Mouse (Mus musculus) MEL (cell line): Measurements from ENCODE around the gene Zfp217. TPM values are rescaled to one million over a fixed set of nuclear protein-coding genes. Genes with fewer than 3 reads are reported as not detected.

Experiments used
- DNase-seq: peaks from one replicate; pipeline ENCODE4 v3.0.0; 2011; ENCODE audit warnings: low read depth, low spot score
- H3K27ac ChIP-seq: 2 replicates; pipeline ENCODE4 v1.5.1; 2012; ENCODE audit warnings: low read depth, mild to moderate bottlenecking, control low read depth, low read length, moderate library complexity; ENCODE audit not compliant: control insufficient read depth
- H3K27me3 ChIP-seq, 2 experiments: fragments of 150-350 bp in 1 of 2; sonication (generic) in 1 of 2; 2 replicates each; pipeline ENCODE4 v1.6.1; 2012; ENCODE audit warnings: low read length in 2 of 2, mild to moderate bottlenecking in 2 of 2, improper control_type of control experiment in 1 of 2, moderate library complexity in 1 of 2; ENCODE audit not compliant: insufficient read depth in 2 of 2, control insufficient read depth in 1 of 2
- H3K36me3 ChIP-seq, 2 experiments: 2 replicates each; pipeline ENCODE4 v1.6.1; 2012 to 2014; ENCODE audit warnings: low read length in 2 of 2, improper control_type of control experiment in 1 of 2, inconsistent platforms in 1 of 2, mild to moderate bottlenecking in 1 of 2; ENCODE audit not compliant: insufficient read depth in 2 of 2, control insufficient read depth in 1 of 2
- H3K4me1 ChIP-seq, 2 experiments: fragments of 150-350 bp in 1 of 2; sonication (generic) in 1 of 2; 2 replicates each; pipeline ENCODE4 v1.6.1; 2012; ENCODE audit warnings: low read length in 2 of 2, improper control_type of control experiment in 1 of 2, mild to moderate bottlenecking in 1 of 2; ENCODE audit not compliant: insufficient read depth in 2 of 2, control insufficient read depth in 1 of 2
- H3K4me3 ChIP-seq, 2 experiments: fragments of 150-350 bp in 1 of 2; sonication (generic) in 1 of 2; 2 replicates each; pipeline ENCODE4 v1.5.1; 2012; ENCODE audit warnings: low read depth in 2 of 2, low read length in 2 of 2, mild to moderate bottlenecking in 2 of 2, moderate library complexity in 2 of 2, control low read depth in 1 of 2, improper control_type of control experiment in 1 of 2; ENCODE audit not compliant: control insufficient read depth in 1 of 2, insufficient read depth in 1 of 2
- H3K79me2 ChIP-seq: 2 replicates; pipeline ENCODE4 v1.6.1; 2012; ENCODE audit warnings: mild to moderate bottlenecking, low read length, moderate library complexity; ENCODE audit not compliant: control insufficient read depth, poor library complexity, insufficient read depth
- H3K9ac ChIP-seq: 2 replicates; pipeline ENCODE4 v1.6.1; 2012; ENCODE audit warnings: low read depth, mild to moderate bottlenecking, control low read depth, low read length, moderate library complexity; ENCODE audit not compliant: control insufficient read depth, poor library complexity, severe bottlenecking
- H3K9me3 ChIP-seq: fragments of 150-350 bp; sonication (generic); replicated peaks from 2 replicates; pipeline ENCODE4 v1.6.1; 2012; ENCODE audit warnings: mild to moderate bottlenecking, low read length, improper control_type of control experiment, moderate library complexity; ENCODE audit not compliant: insufficient read depth
- CHD2 ChIP-seq: IDR thresholded peaks from 2 replicates; pipeline ENCODE4 v1.6.1; 2011; ENCODE audit warnings: low read length, improper control_type of control experiment
- CTCF ChIP-seq, 3 experiments: IDR thresholded peaks in 2 of 3; conservative IDR thresholded peaks in 1 of 3; 2 replicates each; pipeline ENCODE4 v1.5.1; 2011 to 2012; ENCODE audit warnings: low read length in 3 of 3, low read depth in 2 of 3, mild to moderate bottlenecking in 2 of 3, improper control_type of control experiment in 1 of 3, inconsistent platforms in 1 of 3, mixed read lengths in 1 of 3, moderate library complexity in 1 of 3; ENCODE audit not compliant: control insufficient read depth in 1 of 3, insufficient read depth in 1 of 3, poor library complexity in 1 of 3, severe bottlenecking in 1 of 3
- E2F4 ChIP-seq: IDR thresholded peaks from 2 replicates; pipeline ENCODE4 v1.6.1; 2011; ENCODE audit warnings: low read depth, low read length, improper control_type of control experiment, borderline replicate concordance
- EP300 ChIP-seq, 2 experiments: IDR thresholded peaks; 2 replicates each; pipeline ENCODE4 v1.6.1; 2011; ENCODE audit warnings: improper control_type of control experiment in 2 of 2, low read length in 2 of 2, low read depth in 1 of 2, mild to moderate bottlenecking in 1 of 2
- GABPA ChIP-seq: IDR thresholded peaks from 2 replicates; pipeline ENCODE4 v1.6.1; 2012; ENCODE audit warnings: low read depth, mild to moderate bottlenecking, inconsistent platforms, low read length, improper control_type of control experiment, moderate library complexity
- KAT2A ChIP-seq: conservative IDR thresholded peaks from 2 replicates; pipeline ENCODE4 v1.6.1; 2012; ENCODE audit warnings: low read depth, low read length, improper control_type of control experiment, inconsistent platforms
- MAX ChIP-seq: IDR thresholded peaks from 2 replicates; pipeline ENCODE4 v1.6.1; 2011; ENCODE audit warnings: low read length, improper control_type of control experiment
- MAZ ChIP-seq: IDR thresholded peaks from 2 replicates; pipeline ENCODE4 v1.6.1; 2012; ENCODE audit warnings: low read depth, mild to moderate bottlenecking, inconsistent platforms, low read length, improper control_type of control experiment
- MEF2A ChIP-seq: IDR thresholded peaks from 2 replicates; pipeline ENCODE4 v1.6.1; 2014; ENCODE audit warnings: low read depth, mild to moderate bottlenecking, inconsistent platforms, low read length, improper control_type of control experiment; ENCODE audit not compliant: poor library complexity, insufficient replicate concordance, severe bottlenecking; ENCODE audit errors: extremely low read depth
- POLR2A ChIP-seq, 2 experiments: IDR thresholded peaks; 2 replicates each; pipeline ENCODE4 v1.6.1; 2011 to 2012; ENCODE audit warnings: low read length in 2 of 2, mild to moderate bottlenecking in 2 of 2, control low read depth in 1 of 2, improper control_type of control experiment in 1 of 2, low read depth in 1 of 2, moderate library complexity in 1 of 2; ENCODE audit not compliant: control insufficient read depth in 1 of 2, insufficient read depth in 1 of 2, poor library complexity in 1 of 2
- POLR2AphosphoS5 ChIP-seq: IDR thresholded peaks from 2 replicates; pipeline ENCODE4 v1.6.1; 2012; ENCODE audit warnings: low read depth, borderline replicate concordance, mild to moderate bottlenecking, inconsistent platforms, low read length, moderate library complexity, mixed read lengths
- TBP ChIP-seq: IDR thresholded peaks from 2 replicates; pipeline ENCODE4 v1.8.0; 2011; ENCODE audit warnings: low read depth, low read length, improper control_type of control experiment
- TCF12 ChIP-seq: IDR thresholded peaks from 2 replicates; pipeline ENCODE4 v1.6.1; 2014; ENCODE audit warnings: low read depth, mild to moderate bottlenecking, inconsistent platforms, low read length, improper control_type of control experiment, moderate library complexity
- UBTF ChIP-seq: IDR thresholded peaks from 2 replicates; pipeline ENCODE4 v1.6.1; 2012; ENCODE audit warnings: low read depth, mild to moderate bottlenecking, inconsistent platforms, low read length, improper control_type of control experiment, moderate library complexity, borderline replicate concordance; ENCODE audit not compliant: insufficient read depth
- USF2 ChIP-seq, 2 experiments: IDR thresholded peaks; 2 replicates each; pipeline ENCODE4 v1.6.1; 2011 to 2012; ENCODE audit warnings: improper control_type of control experiment in 2 of 2, low read length in 2 of 2, borderline replicate concordance in 1 of 2, inconsistent platforms in 1 of 2, low read depth in 1 of 2, mild to moderate bottlenecking in 1 of 2; ENCODE audit not compliant: insufficient read depth in 1 of 2
- ZC3H11A ChIP-seq: IDR thresholded peaks from 2 replicates; pipeline ENCODE4 v1.6.1; 2012; ENCODE audit warnings: low read depth, mild to moderate bottlenecking, inconsistent platforms, low read length, improper control_type of control experiment
- ZKSCAN1 ChIP-seq: IDR thresholded peaks from 2 replicates; pipeline ENCODE4 v1.6.1; 2012; ENCODE audit warnings: low read depth, mild to moderate bottlenecking, inconsistent platforms, low read length, improper control_type of control experiment, moderate library complexity
- ZMIZ1 ChIP-seq: IDR thresholded peaks from 2 replicates; pipeline ENCODE4 v1.6.1; 2012; ENCODE audit warnings: low read depth, mild to moderate bottlenecking, inconsistent platforms, low read length, improper control_type of control experiment, moderate library complexity
- polyA plus RNA-seq, 2 experiments: library from polyadenylated mRNA; stranded (reverse) in 1 of 2; unstranded in 1 of 2; fragments of >175 nt in 1 of 2; fragments of >200 nt in 1 of 2; gene quantifications; 2 replicates each; pipeline versions ENCODE4 v1.2.1 to v1.2.4; 2012; ENCODE audit warnings: low replicate concordance in 2 of 2, low read depth in 1 of 2; ENCODE audit not compliant: insufficient read length in 2 of 2, insufficient read depth in 1 of 2, missing spikeins in 1 of 2
- total RNA-seq: library from RNA; depleted of rRNA; stranded (reverse); fragments of 300-350 nt; gene quantifications from 2 replicates; pipeline ENCODE4 v1.2.3, GENCODE M21; 2012

Gene Zfp217
- total and polyA plus RNA-seq, 3 experiments = 21.7 to 34.9 (median 25.5) TPM

DNA sequence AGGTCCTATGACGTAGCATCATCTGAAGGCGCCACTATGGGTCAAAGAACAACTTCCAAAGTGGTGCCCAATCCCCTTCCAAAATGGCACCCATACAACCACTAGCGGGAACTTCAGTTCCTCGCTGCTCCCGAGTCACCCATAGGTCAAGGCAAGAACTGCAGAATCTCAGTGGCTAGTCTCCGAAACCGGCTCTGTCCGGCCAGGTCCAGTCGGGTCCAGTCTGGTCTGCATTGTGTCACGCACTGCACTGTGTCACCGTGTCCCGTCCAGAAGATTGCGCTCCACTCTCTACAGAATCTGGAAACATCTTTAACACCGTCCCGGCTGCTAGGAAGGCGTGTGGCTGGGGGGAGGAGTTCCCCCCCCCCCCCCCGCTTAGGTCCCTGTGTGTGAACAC lies 53.7 kb downstream of the Zfp217 start:
- H3K79me2 ChIP-seq = no peaks in the 10 kb centered on the region
- H3K4me1 ChIP-seq = no peaks in the 10 kb centered on the region
- no peaks in the 10 kb centered on the region; a peak in 2 of 4 replicates for H3K27me3 ChIP-seq
- H3K9me3 ChIP-seq = no peaks in the 10 kb centered on the region
- no peak for TF ChIP-seq CTCF (IDR thresholded peaks at IDR 0.05 in 2 of 3, conservative IDR thresholded peaks at IDR 0.05 in 1 of 3; ENCODE audit: control insufficient read depth in 1 of 3, insufficient read depth in 1 of 3, low read depth in 2 of 3, low read length in 3 of 3, poor library complexity in 1 of 3, severe bottlenecking in 1 of 3)
- no peak for TF ChIP-seq POLR2A (IDR thresholded peaks at IDR 0.05; ENCODE audit: control insufficient read depth in 1 of 2, insufficient read depth in 1 of 2, low read depth in 1 of 2, low read length in 2 of 2, poor library complexity in 1 of 2)
- TF ChIP-seq E2F4 = no peak
- TF ChIP-seq EP300 (IDR thresholded peaks at IDR 0.05; ENCODE audit: low read depth in 1 of 2, low read length in 2 of 2) = no peak
- no peak for TF ChIP-seq ZMIZ1
- no peak for TF ChIP-seq MEF2A
- no peak for TF ChIP-seq TCF12
- TF ChIP-seq GABPA = no peak
- TF ChIP-seq ZKSCAN1 = no peak
- no peak for TF ChIP-seq USF2 (IDR thresholded peaks at IDR 0.05; ENCODE audit: borderline replicate concordance in 1 of 2, insufficient read depth in 1 of 2, low read depth in 1 of 2, low read length in 2 of 2)
- no peak for TF ChIP-seq TBP
- TF ChIP-seq UBTF = no peak
- no peak overlapping the region for H3K4me3 ChIP-seq
- H3K27ac ChIP-seq = no peak overlapping the region
- H3K36me3 ChIP-seq = no peaks in the 10 kb centered on the region
- no peak overlapping the region for H3K9ac ChIP-seq
- no peak for DNase-seq

DNA sequence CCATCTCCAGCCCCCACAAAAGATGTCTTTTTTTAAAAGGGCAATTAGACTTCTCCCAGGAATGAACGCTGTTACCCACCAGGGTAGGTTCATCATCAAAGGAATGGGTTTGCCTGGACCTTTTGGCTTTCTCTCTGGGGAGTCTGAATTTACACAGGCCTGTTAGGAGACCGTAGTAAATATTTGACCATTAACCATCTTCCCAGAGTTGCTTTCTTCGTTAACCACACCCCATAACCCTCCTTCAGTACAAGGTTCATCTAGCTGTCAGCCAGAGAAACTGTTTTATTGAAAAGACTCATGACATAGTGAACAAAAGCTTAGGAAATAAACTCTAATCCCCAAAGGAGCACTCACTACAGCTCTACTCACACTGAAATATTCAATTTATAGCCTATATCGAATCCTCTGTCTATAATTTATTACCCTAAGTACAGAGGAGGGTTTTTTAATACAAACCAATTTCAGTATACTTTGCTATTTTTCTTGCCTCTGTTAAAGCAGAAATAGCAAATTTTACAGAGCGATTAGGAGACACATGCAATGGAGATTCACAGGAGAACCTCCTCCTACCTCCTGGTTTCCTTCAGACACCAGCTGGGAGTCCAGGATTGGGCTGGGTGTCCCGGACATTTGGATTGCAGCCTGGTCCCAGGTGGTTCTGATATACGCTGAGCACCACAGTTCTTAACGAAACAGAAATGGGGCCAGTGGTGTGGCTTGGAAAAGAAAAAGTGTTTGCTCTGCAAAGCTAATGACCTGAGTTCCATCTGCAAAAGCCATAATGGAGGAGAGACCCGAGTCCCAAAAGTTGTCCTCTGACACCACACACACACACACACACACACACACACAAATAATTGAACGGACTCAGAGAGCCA lies 56.1 kb downstream of the Zfp217 start:
- Histone ChIP-seq H3K36me3 (no peaks in the 10 kb centered on the region), H3K4me1 (no peaks in the 10 kb centered on the region), H3K27ac (no peak overlapping the region), H3K9me3 (no peaks in the 10 kb centered on the region), H3K4me3 (no peak overlapping the region), H3K79me2 (no peaks in the 10 kb centered on the region), H3K9ac (no peak overlapping the region), H3K27me3 (no peaks in the 10 kb centered on the region; a peak in 2 of 4 replicates)
- DNase-seq = no peak
- TF ChIP-seq CHD2 = no peak
- no peak for TF ChIP-seq POLR2AphosphoS5
- TF ChIP-seq ZC3H11A = no peak
- TF ChIP-seq UBTF = no peak
- no peak for TF ChIP-seq KAT2A
- no peak for TF ChIP-seq MAZ
- no peak for TF ChIP-seq ZKSCAN1
- no peak for TF ChIP-seq E2F4
- TF ChIP-seq MAX = no peak
